Mouse (Mus musculus) R1 (cell line): ENCODE measurements at regions not wholly inside any gene's neighbourhood (a gene's known extent, or its start where the extent isn't known, plus 50 kb on each side); places are given as distances from the start of the nearest gene placed in this dataset.

ENCODE experiments used
- DNase-seq: peaks from one replicate; pipeline ENCODE4 v3.0.0-alpha.2; 2018; ENCODE audit warnings: low read depth, low spot score

GRCm38 (mm10) chr14:98937933-98938332 lies 56.2 kb downstream of the Rpl36a-ps1 start:
- no peak for DNase-seq

DNA sequence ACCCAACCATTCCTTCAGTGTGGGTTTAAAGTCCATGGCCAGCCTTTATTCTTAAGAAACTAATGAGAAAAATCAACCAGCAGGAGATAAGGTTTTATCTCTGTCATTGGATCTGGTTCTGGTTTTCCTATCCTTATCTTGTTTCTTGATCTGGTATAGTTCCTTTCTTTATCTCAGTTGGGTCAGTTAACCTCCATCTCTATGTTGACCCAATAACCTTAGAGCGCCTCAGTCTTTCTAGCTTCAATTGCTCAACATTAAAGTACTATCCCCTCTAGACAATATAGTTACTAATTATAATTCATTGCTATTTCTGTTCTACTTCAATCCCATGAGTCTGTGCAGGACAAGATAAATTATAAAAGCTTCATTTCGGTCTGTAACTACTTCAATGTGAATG lies 56.7 kb downstream of the Rpl36a-ps1 start:
- DNase-seq, result no peak

DNA sequence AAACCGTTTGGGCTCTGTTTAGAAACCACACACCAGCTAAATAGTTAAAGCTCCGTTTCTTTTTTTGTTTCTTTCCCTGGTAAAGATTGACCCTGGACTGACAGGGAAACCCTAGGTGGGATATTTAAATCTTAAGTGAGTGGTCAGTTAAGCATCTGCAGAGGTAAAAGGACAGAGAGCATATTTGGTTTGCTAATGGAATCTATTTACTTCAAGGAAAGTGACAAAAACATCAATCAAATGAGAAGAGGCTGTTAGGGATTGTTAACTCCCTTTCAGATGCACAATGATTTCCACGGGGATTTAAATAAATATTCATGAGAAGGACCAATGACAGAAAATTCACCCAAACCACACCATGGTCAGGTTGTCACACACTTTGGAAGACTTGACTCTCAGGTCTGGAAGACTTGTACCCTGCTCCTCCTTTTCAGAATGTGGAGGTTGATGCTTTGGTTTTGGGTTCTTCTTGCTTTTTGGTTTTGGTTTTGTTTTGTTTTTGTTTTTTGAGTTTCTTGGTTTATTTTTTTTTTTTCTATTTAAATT lies 60.7 kb downstream of the Rpl36a-ps1 start:
- DNase-seq, result peak; percentile 25

DNA sequence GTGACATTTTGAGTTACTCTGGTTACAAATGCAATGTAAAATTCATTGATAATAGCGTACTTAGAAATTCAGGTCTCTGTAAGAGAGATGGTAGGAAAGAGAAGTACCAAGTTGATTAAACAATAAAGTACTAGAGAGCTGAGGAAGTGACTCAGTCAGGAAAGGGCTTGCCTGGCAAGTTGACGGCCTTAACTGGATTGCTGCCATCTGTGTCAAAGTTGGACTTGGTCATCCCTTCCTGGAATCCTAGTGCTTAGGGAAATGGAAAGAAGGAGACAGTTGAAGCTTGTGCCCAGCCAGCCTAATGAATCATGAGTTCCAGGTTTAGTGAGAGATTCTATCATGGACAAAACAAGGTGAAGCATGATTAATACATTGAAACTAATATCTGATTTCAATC lies 64.8 kb downstream of the Rpl36a-ps1 start:
- no peak for DNase-seq

DNA sequence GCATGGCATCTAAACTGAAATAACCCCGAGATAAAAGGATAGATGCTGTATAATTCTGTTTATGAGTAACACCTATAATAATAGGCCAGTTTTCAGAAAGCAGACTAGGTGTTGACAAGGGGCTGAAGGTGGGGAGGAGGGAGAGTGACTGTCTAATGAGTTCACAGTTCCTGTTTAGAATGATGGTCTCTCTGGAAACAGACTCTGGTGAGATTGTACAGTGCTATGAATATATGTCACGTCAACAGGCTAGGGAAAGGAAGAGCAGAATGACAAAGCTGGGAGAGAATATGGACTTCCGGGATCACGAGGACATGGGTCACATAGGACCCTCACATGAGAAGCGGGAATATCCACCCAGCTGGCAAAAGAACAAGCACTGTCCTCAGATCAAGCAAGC lies 85.9 kb downstream of the Rpl36a-ps1 start:
- no peak for DNase-seq

DNA sequence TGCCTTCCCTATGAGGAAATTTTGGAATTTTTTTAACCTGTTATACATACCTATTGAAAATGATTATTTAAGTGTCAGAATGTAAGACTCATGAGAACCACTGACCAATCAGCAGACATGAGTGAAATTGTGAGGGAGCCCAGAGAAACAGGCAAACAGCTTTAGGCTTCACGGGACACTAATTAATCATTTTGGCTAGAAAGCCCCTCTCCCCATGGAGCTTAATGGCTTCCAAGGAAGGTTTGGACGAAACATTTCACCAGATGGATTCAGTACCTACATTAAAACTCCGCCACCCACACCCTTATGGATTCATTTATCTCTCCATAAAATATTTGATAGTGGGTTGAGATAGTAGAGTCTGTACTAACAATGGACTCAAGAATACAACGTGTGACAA lies 95.2 kb downstream of the Rpl36a-ps1 start:
- no peak for DNase-seq

DNA sequence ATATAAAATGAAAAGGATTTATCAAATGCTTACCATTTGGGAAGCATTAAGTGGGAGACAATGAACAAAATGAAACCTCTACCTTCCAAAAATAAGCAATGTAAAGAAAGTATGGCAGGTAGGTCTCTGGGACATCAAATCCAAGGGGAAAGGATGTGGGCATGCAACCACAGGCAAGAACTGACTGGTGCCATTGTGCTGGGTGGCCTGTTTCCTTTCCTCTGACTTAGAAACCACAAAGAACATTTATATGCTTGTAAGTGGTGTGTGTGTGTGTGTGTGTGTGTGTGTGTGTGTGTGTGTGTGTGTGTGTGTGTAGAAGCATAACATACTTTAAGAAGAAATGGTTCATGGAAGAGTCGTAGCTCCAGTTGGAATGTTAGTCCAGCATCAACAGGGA lies 96.7 kb downstream of the Rpl36a-ps1 start:
- DNase-seq, result no peak

- no peak for DNase-seq
These were observed 98.2 kb downstream of the Rpl36a-ps1 start for GRCm38 (mm10) chr14:98895933-98896332.

- no peak for DNase-seq
These were observed 101.4 kb downstream of the Rpl36a-ps1 start for GRCm38 (mm10) chr14:98892670-98893069.

DNA sequence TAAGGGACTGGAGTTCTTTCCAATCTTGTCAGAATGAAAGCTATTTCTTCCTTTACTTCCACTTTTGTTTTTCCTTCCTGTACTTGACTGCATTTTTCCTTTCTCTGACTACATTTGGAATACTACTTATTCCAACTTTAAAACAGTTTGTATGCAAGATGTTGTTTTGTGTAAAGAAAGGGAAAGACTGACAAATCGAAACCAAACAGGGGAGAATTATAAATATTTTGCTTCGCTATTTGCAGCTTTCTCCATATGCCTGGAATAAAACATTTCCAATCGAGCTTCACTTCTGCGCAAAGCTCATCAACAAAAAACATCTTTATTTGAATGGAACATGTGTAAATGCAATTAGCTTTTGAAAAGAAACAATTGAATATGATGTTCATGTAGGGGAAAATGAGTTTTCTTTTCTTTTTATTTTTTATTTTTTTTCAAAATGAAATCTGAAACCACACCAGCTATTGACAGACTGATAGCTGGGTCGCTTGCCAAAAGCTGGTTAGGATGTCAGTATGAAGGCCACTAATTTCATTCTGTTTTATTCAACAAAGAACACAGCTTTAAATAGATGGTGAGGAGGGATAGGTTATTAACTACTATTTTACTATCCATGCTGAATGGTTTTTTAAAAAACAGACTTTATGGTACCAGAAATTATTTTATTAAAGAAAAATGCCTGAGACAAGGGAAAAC lies 102.7 kb downstream of the Rpl36a-ps1 start:
- DNase-seq, result no peak

GRCm38 (mm10) chr14:98887588-98887987 lies 106.5 kb downstream of the Rpl36a-ps1 start:
- no peak for DNase-seq

GRCm38 (mm10) chr14:98886982-98887381 lies 107.1 kb downstream of the Rpl36a-ps1 start:
- no peak for DNase-seq

DNA sequence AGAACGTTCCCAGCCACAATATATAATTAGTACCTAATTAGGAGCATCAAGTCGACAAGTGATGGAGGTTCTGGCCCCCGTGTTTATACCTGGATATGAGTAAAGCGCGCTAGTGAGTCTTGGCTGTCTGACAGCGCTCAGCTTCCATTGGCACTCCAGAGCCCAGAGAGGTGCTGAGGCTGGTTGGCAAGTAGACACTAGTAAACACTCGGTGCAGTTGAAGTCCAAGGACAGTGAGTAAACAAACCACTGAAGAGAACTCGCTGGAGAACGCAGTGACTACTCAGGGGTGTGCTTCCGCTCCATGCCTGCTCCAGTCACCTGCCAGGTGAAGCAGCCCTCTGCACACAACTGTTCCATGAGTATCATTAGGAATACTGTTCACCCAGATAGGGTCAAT lies 111.5 kb downstream of the Rpl36a-ps1 start:
- no peak for DNase-seq

GRCm38 (mm10) chr14:98877956-98878355 lies 116.2 kb downstream of the Rpl36a-ps1 start:
- no peak for DNase-seq

DNA sequence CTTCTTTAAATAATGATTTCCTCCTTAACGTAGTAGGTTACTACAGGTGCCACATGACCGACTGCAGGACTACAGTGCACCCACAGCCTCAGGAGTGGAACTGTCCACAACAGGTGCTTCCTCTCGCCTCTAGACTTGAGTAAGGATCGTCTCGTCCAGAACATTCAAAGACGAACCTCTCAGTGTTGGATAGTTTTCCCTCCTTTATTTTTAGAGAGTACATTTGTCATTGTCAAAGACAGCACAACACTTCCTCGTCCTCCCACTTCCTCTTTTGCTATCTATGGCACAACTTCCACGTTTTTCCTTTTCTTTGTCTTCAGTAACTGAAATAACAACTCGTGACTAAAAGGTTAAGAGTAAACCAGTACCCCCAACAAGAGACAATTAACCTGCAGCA lies 120.7 kb downstream of the Rpl36a-ps1 start:
- no peak for DNase-seq

DNA sequence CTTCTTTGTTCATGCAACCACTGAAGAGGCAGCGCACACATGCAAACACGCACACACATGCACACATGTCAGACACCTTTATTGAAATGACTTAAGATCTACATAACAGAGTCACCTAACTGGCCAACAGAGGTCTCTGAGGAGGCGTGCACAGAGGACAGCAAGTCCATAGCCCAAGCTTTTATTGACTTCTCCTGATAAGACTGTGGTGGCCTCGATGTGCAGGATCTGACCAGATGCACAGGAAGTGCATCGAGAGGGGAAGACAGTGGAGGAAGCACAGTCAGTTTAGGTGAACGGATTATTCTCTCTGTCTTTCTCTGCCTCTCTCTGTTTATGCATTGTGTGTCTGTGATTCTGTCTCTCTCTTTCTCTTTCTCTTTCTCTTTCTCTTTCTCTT lies 124.2 kb downstream of the Rpl36a-ps1 start:
- no peak for DNase-seq

DNA sequence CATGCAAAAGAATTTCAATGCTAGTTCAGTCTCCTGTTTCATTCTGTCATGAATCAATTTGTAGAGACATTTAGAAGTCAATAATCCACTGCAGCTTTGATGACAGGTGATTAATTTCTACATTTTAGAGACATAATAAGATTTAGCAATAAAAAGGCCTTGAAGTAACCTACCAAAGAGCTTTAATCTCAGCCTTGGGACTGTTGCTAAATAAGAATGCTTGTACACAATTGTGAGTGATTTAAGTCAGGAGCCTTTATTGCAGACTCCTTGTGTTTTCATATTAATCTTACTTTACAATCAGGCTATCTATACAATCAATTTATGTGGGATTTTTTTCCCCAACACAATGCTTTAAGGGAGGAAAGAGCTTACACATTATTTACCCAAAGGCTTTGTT lies 127.2 kb downstream of the Rpl36a-ps1 start:
- no peak for DNase-seq

DNA sequence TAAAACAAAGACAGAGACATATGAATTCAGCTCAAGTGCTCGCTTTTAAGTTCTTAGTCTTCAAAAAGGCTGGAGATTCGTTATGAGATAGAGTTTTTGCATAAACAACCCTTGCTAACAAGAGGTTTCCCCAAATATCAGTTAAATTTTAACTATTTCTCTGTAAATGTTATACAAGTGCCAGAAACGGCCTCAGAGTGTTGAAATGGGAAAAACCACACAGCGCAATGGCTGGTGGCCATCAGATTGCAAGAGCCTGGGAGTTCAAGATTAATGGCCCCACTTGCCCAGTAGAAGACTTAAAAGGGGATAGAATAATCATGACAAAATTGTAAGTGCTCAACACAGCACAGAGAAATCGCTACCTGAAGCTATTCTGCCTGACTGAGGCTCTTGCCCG lies 130.1 kb downstream of the Rpl36a-ps1 start:
- DNase-seq, result no peak

- DNase-seq, result no peak
These were observed 130.5 kb downstream of the Rpl36a-ps1 start for GRCm38 (mm10) chr14:98863598-98863997.

GRCm38 (mm10) chr14:98862095-98862735 lies 131.9 kb downstream of the Rpl36a-ps1 start:
- no peak for DNase-seq

DNA sequence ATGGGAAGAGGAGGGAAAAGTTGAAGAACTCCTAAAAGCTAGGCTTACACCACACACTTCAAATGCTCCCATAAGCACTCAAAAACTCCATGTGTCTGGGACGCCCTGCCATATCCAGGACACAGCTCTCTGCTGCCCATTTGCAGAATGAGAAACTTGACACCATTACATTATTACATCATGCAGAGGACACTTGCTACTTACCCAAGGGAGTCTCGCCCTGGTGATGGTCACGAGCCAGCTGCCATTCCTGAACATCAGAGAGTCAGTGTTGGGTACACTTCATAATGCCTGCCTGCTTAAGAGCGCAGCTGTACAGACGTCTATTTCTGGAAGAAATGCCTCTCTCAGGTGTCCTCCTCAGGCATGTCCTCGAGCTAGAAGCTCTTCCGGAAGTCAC lies 135.3 kb downstream of the Rpl36a-ps1 start:
- DNase-seq, result no peak

DNA sequence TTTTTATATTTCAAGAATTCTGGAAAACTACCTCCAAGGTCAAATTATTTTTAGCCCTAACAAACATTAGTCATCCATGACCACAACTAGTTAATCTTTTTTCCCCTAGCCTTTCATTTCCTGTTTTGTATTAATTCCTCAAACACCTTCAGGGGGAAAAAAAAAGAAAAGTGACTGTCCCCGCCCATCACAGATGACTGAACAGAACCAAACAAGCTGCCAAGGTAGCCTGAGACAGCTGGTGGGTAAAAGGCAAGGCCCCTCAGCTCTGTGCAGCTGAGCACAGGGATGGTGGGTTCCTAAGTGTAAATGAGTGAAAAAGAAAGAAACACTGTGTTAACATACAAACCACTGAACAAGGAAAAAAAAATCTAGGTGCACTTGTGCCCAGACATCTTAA lies 145.6 kb downstream of the Rpl36a-ps1 start:
- no peak for DNase-seq

DNA sequence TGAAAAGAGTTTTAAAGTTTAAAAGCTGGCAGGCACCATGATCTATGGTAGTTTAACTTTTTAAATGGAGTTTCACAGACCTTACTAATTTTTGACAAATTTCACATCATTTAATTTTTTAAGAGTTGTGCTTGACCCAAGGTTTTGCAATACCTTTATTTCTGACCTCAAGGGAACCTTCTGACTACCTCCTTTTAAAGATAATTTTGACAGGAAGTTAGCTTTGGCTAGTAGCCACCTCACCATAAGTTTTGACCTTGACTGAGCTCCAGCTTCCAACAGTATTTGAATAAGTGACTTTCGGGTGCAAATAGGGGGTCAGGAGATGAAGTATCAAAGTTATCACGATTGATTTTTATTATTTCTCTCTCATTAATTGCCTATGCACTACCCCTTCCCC lies 149.9 kb downstream of the Rpl36a-ps1 start:
- DNase-seq, result no peak
